Mouse (Mus musculus) megakaryocyte-erythroid progenitor cell, adult 5-6 weeks (primary cell): ENCODE data around the gene Atp2b1. TPM values are rescaled to one million over a fixed set of nuclear protein-coding genes. Genes with fewer than 3 reads are reported as not detected.

Experiments used
- total RNA-seq, 2 experiments: library from RNA; stranded (forward) in 1 of 2; stranded (reverse) in 1 of 2; fragments of 200-1000, 215-1000 nt in 1 of 2; fragments of >200 nt in 1 of 2; fragmentation: Nextera tagmentation in 1 of 2; gene quantifications; 2 replicates each; pipeline ENCODE4 v1.2.3; 2014 to 2017

Atp2b1 gene
- total RNA-seq, 2 experiments from 2014 or later: 15.8 to 26.7 TPM

Other genes starting within 250 kb of the Atp2b1 start
- gene Poc1b, start 192.6 kb downstream of the Atp2b1 start, total RNA-seq (2014; fragmentation: Nextera tagmentation): 25.5 and 26.6 TPM in 2 replicates
- gene Poc1b, start 192.6 kb downstream of the Atp2b1 start, total RNA-seq (2017): 5.1 and 7.2 TPM in 2 replicates
- gene Galnt4, start 193.8 kb downstream of the Atp2b1 start, total RNA-seq (2014; fragmentation: Nextera tagmentation): 4.2 and 5.4 TPM in 2 replicates
- 4.9 and 7.8 TPM in 2 replicates for gene Galnt4, start 193.8 kb downstream of the Atp2b1 start, total RNA-seq (2017)
- 0.28 TPM in 1 of 2 replicates, not detected in the other for gene Phxr2, start 211.9 kb downstream of the Atp2b1 start, total RNA-seq (2014; fragmentation: Nextera tagmentation)
- not detected in 2 replicates for gene Phxr2, start 211.9 kb downstream of the Atp2b1 start, total RNA-seq (2017)